Mouse (Mus musculus) lung, adult 2 months (tissue): ENCODE data around the gene Icam5.

Experiments used
- CTCF ChIP-seq: fragments of 200-500 bp; IDR thresholded peaks from 2 replicates; pipeline ENCODE4 v1.5.1; 2011; ENCODE audit warnings: mild to moderate bottlenecking, low read length, control low read depth; ENCODE audit not compliant: insufficient read depth
- POLR2A ChIP-seq: fragments of 200-500 bp; IDR thresholded peaks from 2 replicates; pipeline ENCODE4 v1.6.1; 2011; ENCODE audit warnings: low read depth, mild to moderate bottlenecking, control low read depth, low read length, borderline replicate concordance; ENCODE audit errors: extremely low read depth

DNA sequence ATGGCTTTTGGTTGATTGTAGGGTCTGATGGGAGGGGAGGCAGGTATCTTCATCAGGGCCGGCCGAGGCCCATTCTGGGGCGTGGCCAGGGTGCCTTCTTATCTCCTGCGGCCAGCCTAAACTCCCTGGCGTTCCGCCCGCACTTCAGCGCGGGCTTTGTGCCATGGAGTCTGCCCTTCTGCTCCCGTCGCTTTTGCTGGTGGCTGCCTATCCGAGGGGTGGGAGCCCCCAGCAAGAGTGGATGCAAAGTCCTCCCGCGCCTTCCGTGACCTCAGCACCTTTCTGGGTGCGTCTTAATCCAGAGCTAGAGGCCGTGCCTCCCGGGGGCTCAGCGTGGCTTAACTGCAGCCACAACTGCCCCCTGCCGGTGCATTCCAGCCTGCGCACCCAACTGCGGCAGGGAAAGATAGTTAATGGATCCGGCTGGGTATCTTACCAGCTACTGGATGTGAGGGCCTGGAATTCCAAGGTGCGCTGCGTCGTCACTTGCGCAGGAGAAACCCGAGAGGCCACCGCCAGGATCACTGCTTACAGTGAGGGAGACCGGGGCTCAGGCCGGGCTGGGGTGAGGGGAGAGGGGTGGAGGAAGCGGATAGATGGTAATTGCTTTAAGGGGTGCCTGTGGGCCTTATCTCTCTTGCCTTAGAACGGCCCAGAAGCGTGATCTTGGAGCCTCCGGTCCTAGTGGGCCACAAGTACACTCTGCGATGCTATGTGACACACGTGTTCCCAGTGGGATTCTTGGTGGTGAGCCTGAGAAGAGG lies 2.4 kb upstream of the Icam5 start, which contains the start of gene Icam4:
- TF ChIP-seq CTCF, result peak; percentile 74
- 0 out of 2 replicates have a peak, but pooled peaks have one; percentile 5 for TF ChIP-seq POLR2A
